Mouse (Mus musculus) frontal cortex, adult (tissue): Measurements from ENCODE around the gene Tmem39a.

Source experiments
- ATAC-seq: cut with Nextera tagmentation; 2 replicates; pipeline ENCODE4 v1.9.2; 2017; ENCODE audit warnings: mild to moderate bottlenecking, moderate library complexity, mixed read lengths; ENCODE audit not compliant: low TSS enrichment

Tmem39a gene

GRCm38 (mm10) chr16:38558221-38558748, at the start of gene Tmem39a:
Tmem39a (plus strand) TSS chr16:38558698.
- no peak for ATAC-seq

GRCm38 (mm10) chr16:38510846-38511245, 47.7 kb upstream of the Tmem39a start:
- ATAC-seq: no peak

GRCm38 (mm10) chr16:38519140-38519539, 39.4 kb upstream of the Tmem39a start:
- ATAC-seq: no peak

GRCm38 (mm10) chr16:38521211-38521987, 37.1 kb upstream of the Tmem39a start:
- no peak for ATAC-seq

GRCm38 (mm10) chr16:38522129-38523084, 36.1 kb upstream of the Tmem39a start, which contains the start of gene Timmdc1:
Timmdc1 (minus strand) TSS chr16:38522663.
- peak; percentile 97 for ATAC-seq

GRCm38 (mm10) chr16:38526264-38526663, 32.2 kb upstream of the Tmem39a start:
- ATAC-seq: no peak

GRCm38 (mm10) chr16:38536544-38537146, 21.9 kb upstream of the Tmem39a start:
- ATAC-seq: peak; percentile 91

GRCm38 (mm10) chr16:38538716-38539380, 19.6 kb upstream of the Tmem39a start:
- no peak for ATAC-seq

- ATAC-seq: no peak
Observed at GRCm38 (mm10) chr16:38548000-38548399, 10.5 kb upstream of the Tmem39a start.

- ATAC-seq: peak; percentile 98
Observed at GRCm38 (mm10) chr16:38549479-38550396, 8.8 kb upstream of the Tmem39a start, which contains the start of gene Poglut1. Poglut1 (minus strand) TSS chr16:38550258.

- no peak for ATAC-seq
Observed at GRCm38 (mm10) chr16:38555988-38556387, 2.5 kb upstream of the Tmem39a start.

- peak; percentile 97 for ATAC-seq
Observed at GRCm38 (mm10) chr16:38562131-38562967, 3.9 kb downstream of the Tmem39a start.

- ATAC-seq: no peak; the same call in 1 of the 2 replicates
Observed at GRCm38 (mm10) chr16:38562968-38563327, 4.5 kb downstream of the Tmem39a start.

GRCm38 (mm10) chr16:38563516-38563915, 5.0 kb downstream of the Tmem39a start:
- ATAC-seq: no peak

- ATAC-seq: peak; percentile 95
Observed at GRCm38 (mm10) chr16:38568192-38568591, 9.7 kb downstream of the Tmem39a start.

- no peak for ATAC-seq
Observed at GRCm38 (mm10) chr16:38571481-38571880, 13.0 kb downstream of the Tmem39a start.

GRCm38 (mm10) chr16:38584761-38585160, 26.3 kb downstream of the Tmem39a start:
- no peak for ATAC-seq

GRCm38 (mm10) chr16:38585186-38585585, 26.7 kb downstream of the Tmem39a start:
- ATAC-seq: no peak

GRCm38 (mm10) chr16:38587163-38587562, 28.7 kb downstream of the Tmem39a start:
- ATAC-seq: no peak
